Mouse (Mus musculus): ENCODE measurements at regions not wholly inside any gene's neighbourhood (a gene's known extent, or its start where the extent isn't known, plus 50 kb on each side); places are given as distances from the start of the nearest gene placed in this dataset.
"Not testable (repeated sequence)": the region's sequence is repeated elsewhere in the genome, so short reads cannot be mapped to it uniquely, and the experiment has no call there.

GRCm38 (mm10) chr3:91263540-91263939 lies 172.9 kb upstream of the 9130204L05Rik start:
- no peaks in the 10 kb centered on the region for H3K79me2 ChIP-seq (ENCODE audit: control insufficient read depth, insufficient read depth, low read length, poor library complexity)
- H3K36me3 ChIP-seq (ENCODE audit: control insufficient read depth in 1 of 2, insufficient read depth in 2 of 2, low read length in 2 of 2): no peaks in the 10 kb centered on the region
- no peaks in the 10 kb centered on the region for H3K27me3 ChIP-seq (ENCODE audit: control insufficient read depth in 1 of 2, insufficient read depth in 2 of 2, low read length in 2 of 2)
- H3K4me1 ChIP-seq (ENCODE audit: control insufficient read depth in 1 of 2, insufficient read depth in 2 of 2, low read length in 2 of 2): no peaks in the 10 kb centered on the region
- TF ChIP-seq MXI1 (IDR thresholded peaks at IDR 0.05; ENCODE audit: low read depth, low read length) (no peak), EP300 (IDR thresholded peaks at IDR 0.05; ENCODE audit: low read depth in 1 of 2, low read length in 2 of 2) (no peak), ZKSCAN1 (IDR thresholded peaks at IDR 0.05; ENCODE audit: low read depth, low read length) (no peak), MYC (IDR thresholded peaks at IDR 0.05; ENCODE audit: low read depth, low read length) (no peak)
- no peak for DNase-seq (ENCODE audit: low read depth, low spot score)
- H3K4me3 ChIP-seq (ENCODE audit: control insufficient read depth in 1 of 2, insufficient read depth in 1 of 2, low read depth in 2 of 2, low read length in 2 of 2): no peak overlapping the region
- no peak overlapping the region for H3K27ac ChIP-seq (ENCODE audit: control insufficient read depth, low read depth, low read length)
- no peak overlapping the region for H3K9ac ChIP-seq (ENCODE audit: control insufficient read depth, low read depth, low read length, poor library complexity, severe bottlenecking)
- no peaks in the 10 kb centered on the region for H3K9me3 ChIP-seq (replicated peaks; ENCODE audit: insufficient read depth, low read length)

GRCm38 (mm10) chr3:91254926-91255325 lies 164.3 kb upstream of the 9130204L05Rik start:
- not testable (repeated sequence) for H3K9ac ChIP-seq (ENCODE audit: control insufficient read depth, low read depth, low read length, poor library complexity, severe bottlenecking); H3K4me3 ChIP-seq (ENCODE audit: control insufficient read depth in 1 of 2, insufficient read depth in 1 of 2, low read depth in 2 of 2, low read length in 2 of 2); H3K79me2 ChIP-seq (ENCODE audit: control insufficient read depth, insufficient read depth, low read length, poor library complexity); H3K4me1 ChIP-seq (ENCODE audit: control insufficient read depth in 1 of 2, insufficient read depth in 2 of 2, low read length in 2 of 2); H3K36me3 ChIP-seq (ENCODE audit: control insufficient read depth in 1 of 2, insufficient read depth in 2 of 2, low read length in 2 of 2); H3K27ac ChIP-seq (ENCODE audit: control insufficient read depth, low read depth, low read length); DNase-seq (ENCODE audit: low read depth, low spot score); H3K9me3 ChIP-seq (replicated peaks; ENCODE audit: insufficient read depth, low read length); H3K27me3 ChIP-seq (ENCODE audit: control insufficient read depth in 1 of 2, insufficient read depth in 2 of 2, low read length in 2 of 2)

DNA sequence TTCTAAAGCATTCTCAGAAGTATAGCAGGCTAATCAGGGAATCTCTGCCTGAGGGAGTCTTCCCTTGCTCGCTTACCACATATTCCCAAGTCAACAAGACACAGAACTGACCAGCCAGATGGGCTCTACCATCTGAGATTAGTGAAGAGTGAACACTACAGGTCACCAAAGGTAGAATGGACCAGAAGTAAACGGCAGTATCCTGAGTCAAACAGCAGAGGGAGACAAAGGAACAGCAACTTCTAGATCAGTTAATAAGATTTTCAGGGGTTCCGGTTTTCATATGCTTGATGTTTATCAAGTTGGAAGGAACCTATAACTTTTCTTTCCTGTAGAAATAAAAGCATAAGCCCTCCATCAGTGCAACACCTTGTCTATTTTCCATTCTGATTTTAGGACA lies 132.6 kb upstream of the 9130204L05Rik start:
- Histone ChIP-seq H3K27ac (ENCODE audit: control insufficient read depth, low read depth, low read length) (no peak overlapping the region), H3K36me3 (ENCODE audit: control insufficient read depth in 1 of 2, insufficient read depth in 2 of 2, low read length in 2 of 2) (no peaks in the 10 kb centered on the region), H3K27me3 (ENCODE audit: control insufficient read depth in 1 of 2, insufficient read depth in 2 of 2, low read length in 2 of 2) (no peaks in the 10 kb centered on the region), H3K4me1 (ENCODE audit: control insufficient read depth in 1 of 2, insufficient read depth in 2 of 2, low read length in 2 of 2) (no peaks in the 10 kb centered on the region), H3K9ac (ENCODE audit: control insufficient read depth, low read depth, low read length, poor library complexity, severe bottlenecking) (no peak overlapping the region), H3K79me2 (ENCODE audit: control insufficient read depth, insufficient read depth, low read length, poor library complexity) (no peaks in the 10 kb centered on the region), H3K4me3 (ENCODE audit: control insufficient read depth in 1 of 2, insufficient read depth in 1 of 2, low read depth in 2 of 2, low read length in 2 of 2) (no peak overlapping the region), H3K9me3 (replicated peaks; ENCODE audit: insufficient read depth, low read length) (no peaks in the 10 kb centered on the region)
- DNase-seq (ENCODE audit: low read depth, low spot score): peak; percentile 7
- TF ChIP-seq ZMIZ1 (IDR thresholded peaks at IDR 0.05; ENCODE audit: low read depth, low read length) (no peak), RAD21 (IDR thresholded peaks at IDR 0.05; ENCODE audit: low read depth, low read length) (peak; percentile 16), MAX (IDR thresholded peaks at IDR 0.05; ENCODE audit: low read length) (no peak), KAT2A (conservative IDR thresholded peaks at IDR 0.05; ENCODE audit: low read depth, low read length) (no peak), GATA1 (IDR thresholded peaks at IDR 0.05; ENCODE audit: low read depth, low read length) (no peak), CHD2 (IDR thresholded peaks at IDR 0.05; ENCODE audit: low read length) (no peak), TAL1 (IDR thresholded peaks at IDR 0.05; ENCODE audit: low read length) (no peak), ETS1 (IDR thresholded peaks at IDR 0.05; ENCODE audit: low read depth, low read length) (no peak), ZNF384 (IDR thresholded peaks at IDR 0.05; ENCODE audit: low read depth, low read length) (no peak), MAZ (IDR thresholded peaks at IDR 0.05; ENCODE audit: low read depth, low read length) (no peak), SMC3 (IDR thresholded peaks at IDR 0.05; ENCODE audit: low read depth, low read length) (no peak), ELF1 (IDR thresholded peaks at IDR 0.05; ENCODE audit: low read depth, low read length) (no peak), UBTF (IDR thresholded peaks at IDR 0.05; ENCODE audit: borderline replicate concordance, insufficient read depth, low read depth, low read length) (no peak), GABPA (IDR thresholded peaks at IDR 0.05; ENCODE audit: low read depth, low read length) (no peak), ZKSCAN1 (IDR thresholded peaks at IDR 0.05; ENCODE audit: low read depth, low read length) (no peak), MYB (IDR thresholded peaks at IDR 0.05; ENCODE audit: low read depth, low read length) (no peak), CTCF (IDR thresholded peaks at IDR 0.05 in 2 of 3, conservative IDR thresholded peaks at IDR 0.05 in 1 of 3; ENCODE audit: control insufficient read depth in 1 of 3, insufficient read depth in 1 of 3, low read depth in 2 of 3, low read length in 3 of 3, poor library complexity in 1 of 3, severe bottlenecking in 1 of 3) (peak in 1 of 3 experiments; percentile 22; a peak in 1 of 6 replicates), EP300 (IDR thresholded peaks at IDR 0.05; ENCODE audit: low read depth in 1 of 2, low read length in 2 of 2) (no peak)
